ENCODE assay signal across 18 mouse cellular contexts in the genomic region with DNA sequence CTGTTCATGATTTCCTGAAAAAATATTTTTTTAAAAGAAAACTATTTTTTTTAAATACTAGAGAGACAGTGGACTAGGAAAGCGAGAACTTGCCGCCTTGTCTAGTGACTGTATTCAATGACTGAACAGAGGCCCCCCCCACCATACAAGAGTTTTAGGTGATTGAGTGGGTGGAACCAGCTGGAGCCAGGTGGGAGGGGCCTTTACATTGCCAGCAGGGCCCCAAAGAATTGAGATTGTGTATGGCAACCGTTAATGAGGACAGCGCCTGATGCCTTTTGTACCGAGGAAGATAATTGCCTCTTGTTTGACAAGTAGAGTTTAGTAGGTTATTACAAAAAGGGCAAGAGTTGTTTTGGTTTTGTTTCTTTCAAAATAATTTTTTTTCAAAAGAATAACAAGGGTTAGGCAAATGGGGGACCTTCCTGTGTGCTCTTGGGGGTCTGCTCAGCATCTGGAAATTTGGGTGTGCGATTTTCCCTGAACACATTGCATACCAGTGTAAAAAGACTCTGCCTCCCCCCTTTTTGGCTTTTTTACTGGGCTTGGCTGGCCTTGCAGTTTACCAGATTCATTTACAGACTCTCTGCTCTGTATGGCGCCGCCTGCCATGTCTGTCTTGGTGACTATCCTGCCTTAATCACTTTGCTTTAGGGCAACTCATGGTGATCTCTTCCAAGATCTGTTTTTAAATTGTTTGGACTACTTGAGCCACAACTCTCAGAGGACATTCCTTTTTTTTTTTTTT.
A peak's percentile ranks its signal among the peaks of the same experiment; 100 is the strongest.
DNase-seq lines count a peak whose midpoint lies in the region; ATAC-seq and TF ChIP-seq lines count a peak whose summit lies in the region.
"Had no signal": no experiment of that assay in that cellular context is flagged by ENCODE, and none has a peak within 500 bp of the region (broad histone marks: within the 10 kb centered on the region; RNA-seq: fewer than 3 reads in every experiment).

No protein-coding gene starts in this region.

- WGBS in hindbrain, embryonic 13.5 days, result 44% methylated on average over 8 of the region's 8 CpGs
- 78% methylated on average over 8 of the region's 8 CpGs for WGBS in hindbrain, embryonic 10.5 days
- 55% methylated on average over 8 of the region's 8 CpGs for WGBS in embryonic facial prominence, embryonic 11.5 days
- 27% methylated on average over 8 of the region's 8 CpGs for WGBS in forebrain, postnatal 0 days

- no peaks in the 10 kb centered on the region for H3K36me3 ChIP-seq in hindbrain, embryonic 13.5 days
- no peaks in the 10 kb centered on the region for H3K36me3 ChIP-seq in hindbrain, embryonic 10.5 days
- no peaks in the 10 kb centered on the region for H3K36me3 ChIP-seq in embryonic facial prominence, embryonic 11.5 days (replicated peaks; ENCODE audit: control insufficient read depth, insufficient read depth, low read depth, low read length)
- H3K36me3 ChIP-seq in forebrain, postnatal 0 days (ENCODE audit: insufficient read depth), result no peaks in the 10 kb centered on the region
- H3K36me3 ChIP-seq: limb, embryonic 15.5 days had no signal

- DNase-seq in hindbrain, embryonic 10.5 days (ENCODE audit: low spot score), result no peak
- DNase-seq in Muller cell, postnatal 12 days (ENCODE audit: inconsistent ontology term), result peak; percentile 83
- DNase-seq in embryonic facial prominence, embryonic 11.5 days (ENCODE audit: low spot score), result peak; percentile 29
- DNase-seq in forebrain, postnatal 0 days, result peak; percentile 8
- DNase-seq in left cerebral cortex, adult 9 months (ENCODE audit: low spot score in 2 of 2), result no peak
- no peak for DNase-seq in lung, postnatal 36 days
- DNase-seq: adrenal gland, adult 2 months; B cell, adult 2 months; cerebellum, adult 2 months; gastrocnemius, adult 2 months; heart, adult 18-20 months; kidney, adult 8-10 months; lung, adult 18-20 months; thymus, adult 18-20 months had no signal

- H3K27ac ChIP-seq in hindbrain, embryonic 13.5 days, result peak overlapping the region; percentile 45; the same call in 1 of the 2 replicates
- H3K27ac ChIP-seq in hindbrain, embryonic 10.5 days, result no peak overlapping the region
- no peak overlapping the region for H3K27ac ChIP-seq in embryonic facial prominence, embryonic 11.5 days (replicated peaks; ENCODE audit: low read depth, low read length)
- H3K27ac ChIP-seq in forebrain, postnatal 0 days (ENCODE audit: low read depth, low read length), result no peak overlapping the region
- H3K27ac ChIP-seq: gastrocnemius, adult 2 months; limb, embryonic 15.5 days; macrophage had no signal

- no peak for ATAC-seq in hindbrain, embryonic 13.5 days (ENCODE audit: low FRiP score)
- ATAC-seq in embryonic facial prominence, embryonic 11.5 days (replicated peaks; ENCODE audit: insufficient number of reproducible peaks, low FRiP score, low TSS enrichment, low read depth), result no peak; the same call in 1 of the 2 replicates
- ATAC-seq in forebrain, postnatal 0 days, result peak; percentile 47
- no peak for ATAC-seq in erythroid progenitor cell, adult 5-6 weeks (replicated peaks; ENCODE audit: low FRiP score, poor library complexity, severe bottlenecking)

- no peaks in the 10 kb centered on the region for H3K4me1 ChIP-seq in hindbrain, embryonic 13.5 days (replicated peaks)
- H3K4me1 ChIP-seq in hindbrain, embryonic 10.5 days (replicated peaks), result 0 out of 2 replicates have a peak, but pooled peaks cover 11% of the 10 kb centered on the region
- H3K4me1 ChIP-seq in embryonic facial prominence, embryonic 11.5 days (ENCODE audit: control insufficient read depth, insufficient read depth, low read length), result no peaks in the 10 kb centered on the region; the same call in 1 of the 2 replicates
- H3K4me1 ChIP-seq in forebrain, postnatal 0 days (ENCODE audit: insufficient read depth), result no peaks in the 10 kb centered on the region
- H3K4me1 ChIP-seq: limb, embryonic 15.5 days had no signal

- no peak overlapping the region for H3K4me2 ChIP-seq in hindbrain, embryonic 13.5 days
- no peak overlapping the region for H3K4me2 ChIP-seq in embryonic facial prominence, embryonic 11.5 days (ENCODE audit: low read depth, low read length)
- H3K4me2 ChIP-seq in forebrain, postnatal 0 days (ENCODE audit: low read depth), result no peak overlapping the region
- H3K4me2 ChIP-seq: limb, embryonic 15.5 days had no signal

- no peak overlapping the region for H3K9ac ChIP-seq in hindbrain, embryonic 13.5 days
- no peak overlapping the region for H3K9ac ChIP-seq in embryonic facial prominence, embryonic 11.5 days (replicated peaks; ENCODE audit: low read length)
- no peak overlapping the region for H3K9ac ChIP-seq in forebrain, postnatal 0 days
- H3K9ac ChIP-seq: limb, embryonic 15.5 days had no signal

- no peak for TF ChIP-seq CTCF in forebrain, postnatal 0 days (IDR thresholded peaks at IDR 0.05; ENCODE audit: low read depth)

- no peaks in the 10 kb centered on the region for H3K27me3 ChIP-seq in hindbrain, embryonic 13.5 days
- H3K27me3 ChIP-seq in hindbrain, embryonic 10.5 days (ENCODE audit: insufficient read depth, poor library complexity, severe bottlenecking), result no peaks in the 10 kb centered on the region
- H3K27me3 ChIP-seq in embryonic facial prominence, embryonic 11.5 days (ENCODE audit: control insufficient read depth, insufficient read depth, low read length), result no peaks in the 10 kb centered on the region
- no peaks in the 10 kb centered on the region for H3K27me3 ChIP-seq in forebrain, postnatal 0 days (ENCODE audit: insufficient read depth, low read length)
- H3K27me3 ChIP-seq: limb, embryonic 15.5 days had no signal

- no peaks in the 10 kb centered on the region for H3K9me3 ChIP-seq in hindbrain, embryonic 13.5 days
- no peaks in the 10 kb centered on the region for H3K9me3 ChIP-seq in hindbrain, embryonic 10.5 days
- H3K9me3 ChIP-seq in embryonic facial prominence, embryonic 11.5 days (replicated peaks; ENCODE audit: control insufficient read depth, low read length), result no peaks in the 10 kb centered on the region
- H3K9me3 ChIP-seq in forebrain, postnatal 0 days (ENCODE audit: low read length), result no peaks in the 10 kb centered on the region
- H3K9me3 ChIP-seq: limb, embryonic 15.5 days had no signal

- H3K4me3 ChIP-seq in hindbrain, embryonic 13.5 days, result no peak overlapping the region
- no peak overlapping the region for H3K4me3 ChIP-seq in hindbrain, embryonic 10.5 days
- no peak overlapping the region for H3K4me3 ChIP-seq in embryonic facial prominence, embryonic 11.5 days (ENCODE audit: low read depth, low read length)
- no peak overlapping the region for H3K4me3 ChIP-seq in forebrain, postnatal 0 days (ENCODE audit: low read depth, low read length)
- H3K4me3 ChIP-seq: gastrocnemius, adult 2 months; limb, embryonic 15.5 days had no signal

Comparison
In these comparisons a context has a peak if more than half of its experiments do, and no peak if none do; other contexts are left out.
1. DNase-seq: peak in Muller cell, postnatal 12 days (single experiment), embryonic facial prominence, embryonic 11.5 days (single experiment) and forebrain, postnatal 0 days (single experiment); none in hindbrain, embryonic 10.5 days (single experiment), left cerebral cortex, adult 9 months (0 of 2) and lung, postnatal 36 days (single experiment).